Mouse (Mus musculus) heart, postnatal 0 days (tissue): ENCODE data around the gene St5.

Source experiments
- CTCF ChIP-seq: IDR thresholded peaks from 2 replicates; pipeline ENCODE4 v1.5.1; 2016; ENCODE audit warnings: antibody characterized with exemption, control low read depth, low read depth
- EP300 ChIP-seq: IDR thresholded peaks from 2 replicates; pipeline ENCODE4 v1.6.1; 2016; ENCODE audit warnings: antibody characterized with exemption, low read depth

DNA sequence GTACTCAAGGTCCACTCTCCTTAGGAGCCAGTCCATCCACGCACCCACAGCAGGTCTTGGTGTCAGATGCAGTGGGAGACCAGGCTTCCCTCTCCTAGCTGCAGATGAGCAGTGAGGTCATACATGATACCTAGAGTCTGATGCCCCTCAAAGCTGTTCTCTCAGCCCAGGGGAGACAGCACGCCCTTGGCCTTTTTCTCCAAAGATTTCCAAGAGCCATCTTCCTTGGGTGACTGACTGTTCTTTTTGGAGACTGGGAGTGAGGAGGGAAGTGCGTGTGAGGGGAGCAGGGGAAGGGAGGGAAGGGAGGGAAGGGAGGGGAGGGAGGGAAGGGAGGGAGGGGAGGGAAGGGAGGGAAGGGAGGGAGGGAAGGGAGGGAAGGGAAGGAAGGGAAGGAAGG, 90.4 kb downstream of the St5 start:
- TF ChIP-seq CTCF (no peak), EP300 (no peak)
